Mouse (Mus musculus): Measurements from ENCODE around the gene Prcd. TPM values are rescaled to one million over a fixed set of nuclear protein-coding genes. Genes with fewer than 3 reads are reported as not detected.

Gene Prcd
- total RNA-seq, 1 experiment from 2014 or later, result not detected

GRCm38 (mm10) chr11:116646136-116646535 lies 7.2 kb upstream of the Prcd start:
- ATAC-seq (replicated peaks; ENCODE audit: insufficient number of reproducible peaks, low FRiP score, low TSS enrichment, poor library complexity, severe bottlenecking), result no peak

- no peak for ATAC-seq (replicated peaks; ENCODE audit: insufficient number of reproducible peaks, low FRiP score, low TSS enrichment, poor library complexity, severe bottlenecking)
Observed at GRCm38 (mm10) chr11:116646771-116647170, 6.6 kb upstream of the Prcd start.

- no peak for ATAC-seq (replicated peaks; ENCODE audit: insufficient number of reproducible peaks, low FRiP score, low TSS enrichment, poor library complexity, severe bottlenecking)
Observed at GRCm38 (mm10) chr11:116647340-116647991, 5.9 kb upstream of the Prcd start.

- no peak for ATAC-seq (replicated peaks; ENCODE audit: insufficient number of reproducible peaks, low FRiP score, low TSS enrichment, poor library complexity, severe bottlenecking)
Observed at GRCm38 (mm10) chr11:116648213-116648921, 5.0 kb upstream of the Prcd start.

- no peak for ATAC-seq (replicated peaks; ENCODE audit: insufficient number of reproducible peaks, low FRiP score, low TSS enrichment, poor library complexity, severe bottlenecking)
Observed at GRCm38 (mm10) chr11:116648976-116649375, 4.4 kb upstream of the Prcd start.

- ATAC-seq (replicated peaks; ENCODE audit: insufficient number of reproducible peaks, low FRiP score, low TSS enrichment, poor library complexity, severe bottlenecking), result no peak
Observed at GRCm38 (mm10) chr11:116649711-116650337, 3.5 kb upstream of the Prcd start.

GRCm38 (mm10) chr11:116650811-116651210 lies 2.5 kb upstream of the Prcd start:
- no peak for ATAC-seq (replicated peaks; ENCODE audit: insufficient number of reproducible peaks, low FRiP score, low TSS enrichment, poor library complexity, severe bottlenecking)

GRCm38 (mm10) chr11:116651339-116651738 lies 2.0 kb upstream of the Prcd start:
- no peak for ATAC-seq (replicated peaks; ENCODE audit: insufficient number of reproducible peaks, low FRiP score, low TSS enrichment, poor library complexity, severe bottlenecking)

GRCm38 (mm10) chr11:116652330-116653098 lies 820 bp upstream of the Prcd start:
- no peak for ATAC-seq (replicated peaks; ENCODE audit: insufficient number of reproducible peaks, low FRiP score, low TSS enrichment, poor library complexity, severe bottlenecking)

- ATAC-seq (replicated peaks; ENCODE audit: insufficient number of reproducible peaks, low FRiP score, low TSS enrichment, poor library complexity, severe bottlenecking), result no peak
Observed at GRCm38 (mm10) chr11:116653709-116654221, 431 bp downstream of the Prcd start.

GRCm38 (mm10) chr11:116654255-116654821 lies 1.0 kb downstream of the Prcd start, which contains the start of gene Cygb:
Cygb (minus strand) TSS chr11:116654313.
- no peak for ATAC-seq (replicated peaks; ENCODE audit: insufficient number of reproducible peaks, low FRiP score, low TSS enrichment, poor library complexity, severe bottlenecking)

- ATAC-seq (replicated peaks; ENCODE audit: insufficient number of reproducible peaks, low FRiP score, low TSS enrichment, poor library complexity, severe bottlenecking), result no peak
Observed at GRCm38 (mm10) chr11:116656348-116657191, 3.2 kb downstream of the Prcd start.

GRCm38 (mm10) chr11:116657311-116658223 lies 4.2 kb downstream of the Prcd start:
- ATAC-seq (replicated peaks; ENCODE audit: insufficient number of reproducible peaks, low FRiP score, low TSS enrichment, poor library complexity, severe bottlenecking), result peak; percentile 60; the same call in 1 of the 2 replicates

GRCm38 (mm10) chr11:116658238-116658637 lies 4.9 kb downstream of the Prcd start:
- no peak for ATAC-seq (replicated peaks; ENCODE audit: insufficient number of reproducible peaks, low FRiP score, low TSS enrichment, poor library complexity, severe bottlenecking)

GRCm38 (mm10) chr11:116659027-116659621 lies 5.8 kb downstream of the Prcd start:
- no peak for ATAC-seq (replicated peaks; ENCODE audit: insufficient number of reproducible peaks, low FRiP score, low TSS enrichment, poor library complexity, severe bottlenecking)

GRCm38 (mm10) chr11:116660181-116660580 lies 6.8 kb downstream of the Prcd start:
- ATAC-seq (replicated peaks; ENCODE audit: insufficient number of reproducible peaks, low FRiP score, low TSS enrichment, poor library complexity, severe bottlenecking), result no peak
